Mouse (Mus musculus) small intestine, adult 2 months (tissue): ENCODE results near the gene Bclaf1.

ENCODE experiments used
- CTCF ChIP-seq: fragments of 200-500 bp; IDR thresholded peaks from 2 replicates; pipeline ENCODE4 v1.5.1; 2012; ENCODE audit warnings: low read depth, mild to moderate bottlenecking, control low read depth, inconsistent platforms, low read length, moderate library complexity, mixed read lengths; ENCODE audit not compliant: insufficient replicate concordance, insufficient read length; ENCODE audit errors: extremely low read depth
- POLR2A ChIP-seq: fragments of 200-500 bp; IDR thresholded peaks from 2 replicates; pipeline ENCODE4 v1.6.1; 2012; ENCODE audit warnings: low read depth, mild to moderate bottlenecking, control low read depth, inconsistent platforms, low read length, moderate library complexity

DNA sequence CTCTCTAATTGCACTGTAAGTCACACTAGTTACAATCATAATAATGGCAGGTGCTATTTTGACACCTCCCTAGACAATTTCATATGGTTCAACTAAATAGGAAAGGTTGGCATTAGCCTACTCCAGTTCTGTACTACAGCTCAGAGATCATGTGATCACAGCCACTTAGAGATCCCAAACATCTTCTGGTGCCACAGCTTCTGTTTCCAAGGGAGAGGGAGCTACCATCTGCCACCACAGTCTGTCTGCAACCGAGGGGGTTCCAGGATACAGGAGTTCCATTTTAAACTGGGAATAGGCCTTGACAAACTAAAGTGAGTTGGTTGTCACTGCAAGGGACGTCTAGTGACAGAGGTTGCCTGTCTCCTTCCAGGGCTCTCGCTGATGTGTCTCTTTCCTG is 68.5 kb downstream of the Bclaf1 start:
- TF ChIP-seq POLR2A (no peak), CTCF (no peak)
